Mouse (Mus musculus): ENCODE data around the gene Tyrp1.

- no peak for TF ChIP-seq CTCF (conservative IDR thresholded peaks at IDR 0.05; ENCODE audit: low read length)
- TF ChIP-seq NANOG (IDR thresholded peaks at IDR 0.05; ENCODE audit: borderline replicate concordance, low read length), result no peak
Observed at GRCm38 (mm10) chr4:80862962-80863361, 29.0 kb downstream of the Tyrp1 start.
